11 mouse cellular contexts compared by ENCODE assay signal in the genomic region with DNA sequence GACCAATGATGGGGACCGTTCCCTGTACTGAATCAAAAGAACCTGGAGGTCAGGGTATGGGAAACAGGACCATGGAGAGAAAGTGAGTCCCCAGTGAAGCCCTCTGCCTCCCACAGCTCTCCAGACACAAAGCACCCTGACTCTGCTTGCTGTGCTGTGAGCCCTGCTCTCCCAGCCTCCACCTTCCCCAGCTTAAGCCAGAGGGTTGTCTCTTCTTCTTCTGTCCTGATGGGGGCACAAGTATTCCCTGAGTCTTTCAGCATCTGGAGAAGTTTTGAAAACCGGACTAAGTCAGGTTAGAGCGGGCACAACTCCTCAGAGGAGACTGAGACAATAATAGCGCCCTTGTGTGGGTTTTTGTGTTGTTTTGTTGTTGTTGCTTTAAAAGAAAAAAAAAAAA. TPM values are rescaled to one million over a fixed set of nuclear protein-coding genes. Genes with fewer than 3 reads are reported as not detected.
DNase-seq lines count a peak whose midpoint lies in the region; ATAC-seq and TF ChIP-seq lines count a peak whose summit lies in the region.
"Had no signal": no experiment of that assay in that cellular context is flagged by ENCODE, and none has a peak within 500 bp of the region (broad histone marks: within the 10 kb centered on the region; RNA-seq: fewer than 3 reads in every experiment).

No protein-coding gene starts in this region.

- peak overlapping the region; percentile 87 for H3K4me2 ChIP-seq in kidney, embryonic 15.5 days
- H3K4me2 ChIP-seq in limb, embryonic 11.5 days (ENCODE audit: low read depth, severe bottlenecking), result peak overlapping the region; percentile 82; the same call in 1 of the 2 replicates
- no peak overlapping the region for H3K4me2 ChIP-seq in forebrain, embryonic 11.5 days (ENCODE audit: low read depth, low read length, severe bottlenecking)

- TF ChIP-seq POLR2A in kidney, adult 2 months (IDR thresholded peaks at IDR 0.05; ENCODE audit: low read depth, low read length), result no peak
- 0 out of 2 replicates have a peak, but pooled peaks have one; percentile 8 for TF ChIP-seq POLR2A in cortical plate, adult 2 months (IDR thresholded peaks at IDR 0.05; ENCODE audit: extremely low read depth, insufficient read depth, low read length)

- peaks cover 30% of the 10 kb centered on the region for H3K4me1 ChIP-seq in kidney, embryonic 15.5 days
- peaks cover 3% of the 10 kb centered on the region; the same call in 1 of the 2 replicates for H3K4me1 ChIP-seq in kidney, adult 2 months (ENCODE audit: control insufficient read depth, insufficient read depth, low read length)
- H3K4me1 ChIP-seq in cortical plate, adult 2 months (ENCODE audit: control insufficient read depth, insufficient read depth, low read length), result no peaks in the 10 kb centered on the region
- H3K4me1 ChIP-seq in limb, embryonic 11.5 days (ENCODE audit: control insufficient read depth, insufficient read depth, low read length), result peaks cover 22% of the 10 kb centered on the region
- H3K4me1 ChIP-seq in forebrain, embryonic 11.5 days (replicated peaks; ENCODE audit: control insufficient read depth, insufficient read depth, low read length), result peaks cover 5% of the 10 kb centered on the region; the same call in 1 of the 2 replicates

- H3K27ac ChIP-seq in kidney, embryonic 15.5 days, result no peak overlapping the region
- H3K27ac ChIP-seq in kidney, adult 2 months (ENCODE audit: insufficient read depth, low read depth, low read length), result no peak overlapping the region; the same call in 1 of the 2 replicates
- H3K27ac ChIP-seq in cortical plate, adult 2 months (ENCODE audit: insufficient read depth, low read length), result no peak overlapping the region
- H3K27ac ChIP-seq in limb, embryonic 11.5 days (replicated peaks; ENCODE audit: low read depth, low read length), result no peak overlapping the region
- H3K27ac ChIP-seq in forebrain, embryonic 11.5 days (ENCODE audit: low read depth, low read length), result no peak overlapping the region

- no peak overlapping the region for H3K9ac ChIP-seq in kidney, embryonic 15.5 days
- H3K9ac ChIP-seq in limb, embryonic 11.5 days (ENCODE audit: low read length), result 0 out of 2 replicates have a peak overlapping the region, but pooled peaks have one; percentile 22
- H3K9ac ChIP-seq in forebrain, embryonic 11.5 days (ENCODE audit: low read length), result no peak overlapping the region

- H3K4me3 ChIP-seq in kidney, embryonic 15.5 days (replicated peaks), result peak overlapping the region; percentile 59
- no peak overlapping the region; the same call in 1 of the 2 replicates for H3K4me3 ChIP-seq in kidney, adult 2 months (ENCODE audit: insufficient read depth, low read depth, low read length)
- H3K4me3 ChIP-seq in cortical plate, adult 2 months (ENCODE audit: insufficient read depth, low read length), result peak overlapping the region; percentile 45
- peak overlapping the region; percentile 60 for H3K4me3 ChIP-seq in limb, embryonic 11.5 days (ENCODE audit: low read depth, low read length)
- H3K4me3 ChIP-seq in forebrain, embryonic 11.5 days (ENCODE audit: low read depth, low read length), result no peak overlapping the region
- H3K4me3 ChIP-seq: myocyte had no signal

- peak; percentile 26 for DNase-seq in cerebellum, adult 11-12 months
- no peak for DNase-seq in cerebellum, postnatal 4 days (ENCODE audit: low spot score in 2 of 2)
- DNase-seq in kidney, adult 2 months, result no peak
- DNase-seq in limb, embryonic 11.5 days (ENCODE audit: low spot score), result peak; percentile 26
- no peak for DNase-seq in urinary bladder, adult 18-20 months (ENCODE audit: low spot score in 2 of 2)
- DNase-seq in forebrain, embryonic 11.5 days (ENCODE audit: low spot score), result no peak
- DNase-seq: cerebellum, adult 8-10 months; gastrocnemius, postnatal 36 days had no signal

- no peaks in the 10 kb centered on the region for H3K36me3 ChIP-seq in kidney, embryonic 15.5 days
- no peaks in the 10 kb centered on the region for H3K36me3 ChIP-seq in kidney, adult 2 months (ENCODE audit: control insufficient read depth, insufficient read depth, low read length)
- no peaks in the 10 kb centered on the region for H3K36me3 ChIP-seq in limb, embryonic 11.5 days (ENCODE audit: control insufficient read depth, insufficient read depth, low read length)
- no peaks in the 10 kb centered on the region for H3K36me3 ChIP-seq in forebrain, embryonic 11.5 days (ENCODE audit: control insufficient read depth, insufficient read depth, low read length)

- no peak for ATAC-seq in kidney, embryonic 15.5 days (replicated peaks; ENCODE audit: low FRiP score)
- no peak for ATAC-seq in limb, embryonic 11.5 days (ENCODE audit: insufficient number of reproducible peaks, low FRiP score, low TSS enrichment, low read depth)
- ATAC-seq in forebrain, embryonic 11.5 days (replicated peaks; ENCODE audit: low FRiP score), result no peak

- no peaks in the 10 kb centered on the region for H3K9me3 ChIP-seq in kidney, embryonic 15.5 days (replicated peaks)
- no peaks in the 10 kb centered on the region for H3K9me3 ChIP-seq in limb, embryonic 11.5 days (ENCODE audit: control insufficient read depth, low read length)
- H3K9me3 ChIP-seq in forebrain, embryonic 11.5 days (ENCODE audit: control insufficient read depth, low read length), result no peaks in the 10 kb centered on the region

- WGBS in kidney, embryonic 15.5 days, result 54% methylated on average over 4 of the region's 4 CpGs
- WGBS in kidney, adult 2 months, result 52% methylated on average over 4 of the region's 4 CpGs
- WGBS in limb, embryonic 11.5 days, result 49% methylated on average over 4 of the region's 4 CpGs
- WGBS in forebrain, embryonic 11.5 days, result 61% methylated on average over 4 of the region's 4 CpGs

- peaks cover 20% of the 10 kb centered on the region for H3K27me3 ChIP-seq in kidney, embryonic 15.5 days
- no peaks in the 10 kb centered on the region for H3K27me3 ChIP-seq in kidney, adult 2 months (replicated peaks; ENCODE audit: control insufficient read depth, insufficient read depth, low read length)
- no peaks in the 10 kb centered on the region for H3K27me3 ChIP-seq in limb, embryonic 11.5 days (ENCODE audit: control insufficient read depth, insufficient read depth, low read length)
- H3K27me3 ChIP-seq in forebrain, embryonic 11.5 days (ENCODE audit: control insufficient read depth, insufficient read depth, low read length), result no peaks in the 10 kb centered on the region; the same call in 1 of the 2 replicates

- TF ChIP-seq CTCF in kidney, adult 2 months (conservative IDR thresholded peaks at IDR 0.05; ENCODE audit: insufficient read depth, insufficient read length, low read depth, low read length), result no peak
- no peak for TF ChIP-seq CTCF in cortical plate, adult 2 months (IDR thresholded peaks at IDR 0.05; ENCODE audit: extremely low read depth, insufficient read depth, low read length)

RNA-seq across cellular contexts. Expression of a gene that starts 2.2 kb away (rescaled TPM):
- 6.6 and 7.1 TPM in 2 replicates for polyA plus RNA-seq in kidney, embryonic 15.5 days (2015; fragmentation: Nextera tagmentation; extraction: Ambion mirVana)
- 13.2 and 13.5 TPM in 2 replicates for polyA plus RNA-seq in kidney, adult 2 months (2012; rRNA removed)
- 38.3 and 40.9 TPM in 2 replicates for polyA plus RNA-seq in cortical plate, adult 2 months (2012; rRNA removed)
- polyA plus RNA-seq in limb, embryonic 11.5 days (2014; fragmentation: Nextera tagmentation; extraction: Ambion mirVana), result 8.6 and 8.7 TPM in 2 replicates
- 1.5 and 1.9 TPM in 2 replicates for polyA plus RNA-seq in forebrain, embryonic 11.5 days (2014; fragmentation: Nextera tagmentation; extraction: Ambion mirVana)

RNA-seq across cellular contexts. Expression of a gene that starts 53.0 kb away (rescaled TPM):
- 2.1 TPM in 2 replicates for polyA plus RNA-seq in kidney, embryonic 15.5 days (2015; fragmentation: Nextera tagmentation; extraction: Ambion mirVana)
- polyA plus RNA-seq in kidney, adult 2 months (2012; rRNA removed), result 0.22 and 0.34 TPM in 2 replicates
- 1.5 and 1.9 TPM in 2 replicates for polyA plus RNA-seq in cortical plate, adult 2 months (2012; rRNA removed)
- polyA plus RNA-seq in limb, embryonic 11.5 days (2014; fragmentation: Nextera tagmentation; extraction: Ambion mirVana), result 3.6 and 4.9 TPM in 2 replicates
- 3.1 and 3.4 TPM in 2 replicates for polyA plus RNA-seq in forebrain, embryonic 11.5 days (2014; fragmentation: Nextera tagmentation; extraction: Ambion mirVana)

Comparison
In these comparisons a context has a peak if more than half of its experiments do, and no peak if none do; other contexts are left out.
1. DNase-seq: peak in cerebellum, adult 11-12 months (single experiment) and limb, embryonic 11.5 days (single experiment); none in cerebellum, postnatal 4 days (0 of 2), kidney, adult 2 months (single experiment), urinary bladder, adult 18-20 months (0 of 2) and forebrain, embryonic 11.5 days (single experiment).
2. H3K4me3 ChIP-seq: peak in kidney, embryonic 15.5 days (single experiment), cortical plate, adult 2 months (single experiment) and limb, embryonic 11.5 days (single experiment); none in kidney, adult 2 months (single experiment) and forebrain, embryonic 11.5 days (single experiment).